Mouse (Mus musculus): ENCODE results near the gene Wdcp. TPM values are rescaled to one million over a fixed set of nuclear protein-coding genes. Genes with fewer than 3 reads are reported as not detected.

The Wdcp gene
- polyA plus RNA-seq, 1 experiment from 2014 or later: 19.9 TPM

DNA sequence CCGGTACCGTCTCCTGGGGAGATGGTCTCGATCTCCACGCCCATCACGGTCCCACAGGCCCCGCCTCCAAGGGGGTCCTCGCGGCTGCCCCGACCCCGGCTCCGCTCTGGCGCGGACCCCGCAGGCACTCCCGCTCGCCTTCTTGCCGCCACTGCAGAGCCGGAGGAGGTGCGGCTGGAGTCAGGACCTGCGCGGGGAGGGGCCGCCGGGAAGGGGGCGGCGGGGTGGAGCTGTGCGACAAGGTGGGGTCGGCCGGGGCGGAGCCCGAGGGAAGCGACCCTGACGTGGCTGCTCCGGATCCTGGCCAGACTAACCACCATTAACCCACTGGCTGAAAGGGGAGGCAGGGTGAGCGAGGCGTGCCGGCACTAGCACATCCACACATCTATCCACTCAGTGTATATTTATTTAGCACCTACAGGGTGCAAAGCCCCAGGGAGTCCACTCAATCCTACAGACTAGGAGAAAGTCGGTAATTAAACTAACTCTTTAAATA lies 1.7 kb upstream of the Wdcp start, which contains the start of gene Fkbp1b:
Fkbp1b (minus strand) TSS at position 200 of the 496 bp plus-strand sequence.
- no peaks in the 10 kb centered on the region; the same call in 1 of the 2 replicates for H3K36me3 ChIP-seq
- WGBS (ENCODE audit: insufficient replicate concordance): under 1% methylated on average over 37 of the region's 37 CpGs
- no peaks in the 10 kb centered on the region for H3K9me3 ChIP-seq (replicated peaks)
- ATAC-seq: peak; percentile 68
- peak within 1 kb of the TSS; percentile 76 for H3K9ac ChIP-seq
- peaks cover 7% of the 10 kb centered on the region for H3K27me3 ChIP-seq (replicated peaks)
- peaks cover 47% of the 10 kb centered on the region for H3K4me1 ChIP-seq
- peak within 1 kb of the TSS; percentile 73 for H3K4me3 ChIP-seq
- no peak within 1 kb of the TSS; the same call in 1 of the 2 replicates for H3K27ac ChIP-seq
- H3K4me2 ChIP-seq: peak within 1 kb of the TSS; percentile 99

DNA sequence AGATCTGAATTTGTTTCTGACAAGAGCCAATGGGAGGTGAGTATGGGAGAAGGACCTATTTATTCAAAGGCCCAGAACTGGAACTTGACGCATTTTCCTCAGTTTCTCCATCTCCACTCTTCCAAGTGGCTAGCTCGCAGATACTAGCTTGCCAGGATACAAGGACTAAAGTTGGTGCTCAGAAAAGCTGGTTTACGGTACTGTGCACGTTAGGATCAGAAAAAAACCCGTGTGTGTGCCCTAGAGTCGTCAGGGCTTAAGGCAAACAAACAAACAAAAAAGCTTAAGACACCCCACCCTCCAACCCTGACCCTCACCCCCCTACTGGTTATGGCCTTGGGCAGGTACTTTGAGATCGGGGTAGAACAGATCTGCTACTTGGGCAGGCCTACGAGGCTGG lies 647 bp upstream of the Wdcp start:
- no peaks in the 10 kb centered on the region for H3K9me3 ChIP-seq (replicated peaks)
- H3K9ac ChIP-seq: no peak overlapping the region
- H3K27ac ChIP-seq: no peak overlapping the region; the same call in 1 of the 2 replicates
- H3K27me3 ChIP-seq (replicated peaks): peaks cover 7% of the 10 kb centered on the region
- WGBS (ENCODE audit: insufficient replicate concordance): 81% methylated on average over 8 of the region's 8 CpGs
- H3K4me3 ChIP-seq: peak overlapping the region; percentile 73; the same call in 1 of the 2 replicates
- no peak for ATAC-seq
- H3K4me2 ChIP-seq: peak overlapping the region; percentile 99
- H3K36me3 ChIP-seq: no peaks in the 10 kb centered on the region; the same call in 1 of the 2 replicates
- H3K4me1 ChIP-seq: peaks cover 47% of the 10 kb centered on the region

DNA sequence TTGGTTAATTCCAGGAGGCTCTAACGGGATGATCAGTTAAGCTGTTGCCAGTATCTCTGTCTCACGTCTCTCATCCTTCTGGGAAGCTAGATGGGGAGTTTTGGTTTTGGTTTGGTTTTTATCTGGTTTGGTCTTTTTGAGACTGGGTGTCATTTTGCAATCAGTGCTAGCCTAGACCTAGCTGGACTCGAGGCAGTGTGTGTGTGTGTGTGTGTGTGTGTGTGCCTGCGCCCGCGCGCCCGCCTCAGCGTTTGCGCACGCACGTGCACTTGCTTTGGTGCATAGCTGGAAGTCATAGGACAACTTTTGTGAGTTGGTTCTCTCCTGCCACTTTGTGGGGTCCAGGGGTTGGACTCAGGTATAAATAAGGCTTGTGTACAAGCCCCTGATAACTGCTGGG lies 638 bp downstream of the Wdcp start:
- Histone ChIP-seq H3K9ac (peak overlapping the region; percentile 73), H3K27me3 (replicated peaks) (peaks cover 7% of the 10 kb centered on the region), H3K4me3 (peak overlapping the region; percentile 78), H3K36me3 (peaks cover 4% of the 10 kb centered on the region; the same call in 1 of the 2 replicates), H3K4me2 (peak overlapping the region; percentile 99), H3K4me1 (peaks cover 47% of the 10 kb centered on the region), H3K9me3 (replicated peaks) (no peaks in the 10 kb centered on the region), H3K27ac (peak overlapping the region; percentile 76)
- WGBS (ENCODE audit: insufficient replicate concordance): 0% methylated on average over 12 of the region's 12 CpGs
- ATAC-seq: peak; percentile 53

DNA sequence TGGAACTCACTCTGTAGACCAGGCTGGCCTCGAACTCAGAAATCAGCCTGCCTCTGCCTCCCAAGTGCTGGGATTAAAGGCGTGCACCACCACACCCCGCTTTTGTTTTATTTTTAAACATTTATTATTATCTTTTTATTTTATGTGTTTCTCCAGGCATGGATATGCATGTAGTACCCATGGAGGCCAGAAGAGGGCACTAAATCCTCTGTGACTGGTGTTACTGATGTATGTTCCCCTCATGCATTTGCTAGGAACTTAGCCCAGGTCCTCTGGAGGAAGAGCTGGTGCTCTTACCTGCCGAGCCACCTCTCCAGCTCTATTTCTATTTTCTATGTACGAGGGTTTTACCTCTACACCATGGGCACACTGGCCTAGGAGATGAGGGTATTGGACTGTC lies 13.1 kb downstream of the Wdcp start:
- no peak overlapping the region for H3K4me2 ChIP-seq
- H3K27me3 ChIP-seq (replicated peaks): no peaks in the 10 kb centered on the region
- no peak for ATAC-seq
- H3K9ac ChIP-seq: no peak overlapping the region
- H3K36me3 ChIP-seq: peaks cover 60% of the 10 kb centered on the region
- no peaks in the 10 kb centered on the region for H3K9me3 ChIP-seq (replicated peaks)
- no peak overlapping the region for H3K4me3 ChIP-seq
- WGBS (ENCODE audit: insufficient replicate concordance): 86% methylated on average over 5 of the region's 5 CpGs
- H3K4me1 ChIP-seq: peaks cover 12% of the 10 kb centered on the region
- no peak overlapping the region for H3K27ac ChIP-seq

DNA sequence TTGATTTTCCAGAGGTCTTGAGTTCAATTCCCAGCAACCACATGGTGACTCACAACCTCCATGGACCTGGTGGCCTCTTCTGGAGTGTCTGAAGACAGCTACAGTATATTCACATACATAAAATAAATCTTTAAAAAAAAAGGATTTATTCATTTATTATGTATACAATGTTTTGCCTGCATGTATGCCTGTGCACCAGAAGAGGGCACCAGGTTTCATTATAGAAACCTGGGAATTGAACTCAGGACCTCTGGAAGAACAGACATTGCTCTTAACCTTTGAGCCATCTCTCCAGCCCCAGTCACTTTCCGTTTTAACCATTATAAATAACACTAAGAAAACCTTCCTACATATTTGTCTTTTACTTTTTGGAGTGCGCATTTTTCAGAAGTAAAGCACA lies 13.7 kb downstream of the Wdcp start:
- ATAC-seq: no peak
- Histone ChIP-seq H3K4me3 (no peak overlapping the region), H3K9ac (no peak overlapping the region), H3K27ac (no peak overlapping the region), H3K27me3 (replicated peaks) (no peaks in the 10 kb centered on the region), H3K4me2 (no peak overlapping the region), H3K36me3 (peaks cover 60% of the 10 kb centered on the region), H3K9me3 (replicated peaks) (no peaks in the 10 kb centered on the region), H3K4me1 (peaks cover 12% of the 10 kb centered on the region)
- WGBS (ENCODE audit: insufficient replicate concordance): 82% methylated on average over 2 of the region's 2 CpGs

DNA sequence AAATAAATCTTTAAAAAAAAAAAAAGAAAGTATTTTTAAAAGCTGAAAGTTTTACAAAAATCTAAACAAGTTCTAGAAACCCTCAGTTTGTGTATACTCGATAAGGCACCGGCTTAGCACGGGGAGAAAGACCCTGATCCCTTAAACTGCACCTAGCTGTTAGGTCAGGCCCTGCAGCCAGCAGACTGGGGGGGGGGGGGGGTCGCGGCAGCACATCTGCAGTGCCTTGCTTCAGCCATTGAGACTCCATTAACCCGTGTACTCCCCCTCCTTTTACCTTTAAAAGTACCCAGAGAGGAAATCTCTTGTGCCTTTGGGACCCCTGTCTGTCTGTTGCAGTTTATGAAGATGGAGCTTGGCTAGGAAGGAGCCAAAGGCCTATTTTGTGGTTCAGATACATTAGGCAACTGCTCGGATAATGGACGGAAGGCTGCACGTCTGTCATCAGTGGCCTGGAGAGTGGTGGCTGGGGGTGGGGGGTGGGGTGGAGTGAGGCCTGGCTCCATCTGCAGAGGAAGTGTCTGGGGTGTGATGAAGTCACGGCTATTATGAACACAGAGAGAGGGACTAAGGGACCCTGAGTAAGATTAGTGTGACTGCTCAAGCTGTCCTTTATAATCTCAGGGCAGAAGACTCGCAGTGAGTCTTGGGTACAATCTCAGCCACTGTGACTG lies 16.3 kb downstream of the Wdcp start:
- Histone ChIP-seq H3K9me3 (replicated peaks) (no peaks in the 10 kb centered on the region; the same call in 1 of the 2 replicates), H3K4me2 (no peak overlapping the region), H3K27me3 (replicated peaks) (no peaks in the 10 kb centered on the region), H3K27ac (0 out of 2 replicates have a peak overlapping the region, but pooled peaks have one; percentile 13), H3K9ac (no peak overlapping the region), H3K4me1 (peaks cover 18% of the 10 kb centered on the region), H3K4me3 (no peak overlapping the region), H3K36me3 (peaks cover 66% of the 10 kb centered on the region)
- 32% methylated on average over 11 of the region's 11 CpGs for WGBS (ENCODE audit: insufficient replicate concordance)
- ATAC-seq: no peak

DNA sequence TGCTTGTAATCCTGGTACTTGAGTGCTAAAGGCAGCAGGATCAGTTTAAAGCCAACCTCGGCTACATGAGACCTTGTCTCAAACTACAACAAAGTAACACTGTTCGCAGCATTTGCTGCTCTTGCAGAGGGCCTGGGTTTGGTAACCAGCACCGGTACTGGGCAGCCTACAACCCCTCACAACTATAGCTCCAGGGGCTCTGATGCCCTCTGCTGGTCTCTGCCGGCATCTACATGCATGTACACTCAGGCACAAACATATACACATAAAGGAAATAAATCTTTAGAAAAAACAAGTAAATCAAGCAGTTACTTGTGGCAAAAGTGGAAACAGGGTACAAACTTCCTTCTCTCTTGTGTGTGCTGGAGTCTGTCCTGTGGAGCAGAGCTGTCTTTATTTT lies 19.6 kb downstream of the Wdcp start:
- Histone ChIP-seq H3K9me3 (replicated peaks) (no peaks in the 10 kb centered on the region; the same call in 1 of the 2 replicates), H3K4me2 (no peak overlapping the region), H3K27ac (no peak overlapping the region), H3K4me3 (no peak overlapping the region), H3K9ac (no peak overlapping the region), H3K36me3 (peaks cover 80% of the 10 kb centered on the region), H3K4me1 (peaks cover 26% of the 10 kb centered on the region), H3K27me3 (replicated peaks) (no peaks in the 10 kb centered on the region)
- WGBS (ENCODE audit: insufficient replicate concordance): 83% methylated on average over 4 of the region's 4 CpGs
- no peak for ATAC-seq

DNA sequence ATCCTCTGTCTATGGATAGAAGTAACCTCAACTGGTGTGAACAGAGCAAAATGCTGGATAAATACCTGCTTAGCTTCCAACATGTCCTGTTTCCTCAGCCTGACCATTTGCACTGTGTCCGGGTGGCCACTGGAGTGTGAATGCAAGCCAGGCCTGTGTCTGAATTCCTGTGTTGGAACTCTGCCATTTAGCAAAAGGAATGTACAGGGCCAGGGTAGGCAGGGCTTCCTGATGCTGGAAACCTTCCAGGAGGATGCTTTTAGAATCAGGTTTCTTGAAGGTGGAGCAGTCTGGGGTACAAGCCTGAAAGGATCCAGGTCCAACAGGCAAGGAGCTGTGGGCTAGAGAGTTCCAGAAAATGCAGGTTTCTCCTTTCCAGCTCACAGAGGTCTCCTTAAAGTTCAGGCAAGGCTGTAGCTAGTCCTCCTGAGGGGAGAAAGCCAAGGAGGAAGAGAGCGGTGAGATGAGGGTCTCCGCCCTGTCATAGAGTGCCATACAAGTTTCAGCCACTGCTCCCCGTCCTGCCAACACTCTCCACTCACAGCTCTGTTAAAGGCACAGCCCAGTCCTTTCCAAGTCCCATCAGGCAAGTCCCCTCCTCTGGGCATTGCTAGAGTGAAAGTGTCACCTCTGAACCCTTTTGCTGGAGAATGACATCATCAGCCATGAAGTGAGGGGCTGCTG lies 20.7 kb downstream of the Wdcp start:
- Histone ChIP-seq H3K4me2 (no peak overlapping the region), H3K4me1 (peaks cover 37% of the 10 kb centered on the region), H3K27me3 (replicated peaks) (no peaks in the 10 kb centered on the region), H3K27ac (no peak overlapping the region), H3K9ac (no peak overlapping the region), H3K36me3 (peaks cover 91% of the 10 kb centered on the region), H3K4me3 (no peak overlapping the region), H3K9me3 (replicated peaks) (no peaks in the 10 kb centered on the region; the same call in 1 of the 2 replicates)
- no peak for ATAC-seq
- 90% methylated on average over 4 of the region's 4 CpGs for WGBS (ENCODE audit: insufficient replicate concordance)

DNA sequence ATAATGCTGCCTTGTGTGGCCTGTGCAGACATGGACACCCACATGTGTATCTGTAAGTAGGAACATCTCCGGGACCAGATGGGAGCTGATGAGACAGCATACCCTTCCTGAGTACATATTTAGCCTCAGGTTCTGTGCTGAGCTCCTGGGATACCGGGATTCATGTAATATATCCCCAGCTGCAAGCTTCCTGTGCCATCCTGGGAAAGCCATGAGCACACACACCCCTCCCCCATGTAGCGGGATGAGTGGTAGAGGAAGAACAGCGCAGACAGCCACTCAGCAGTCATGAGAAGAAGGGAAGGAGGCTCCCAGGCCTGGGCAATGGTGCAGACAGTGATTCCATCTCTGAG lies 21.2 kb downstream of the Wdcp start:
- Histone ChIP-seq H3K4me1 (peaks cover 40% of the 10 kb centered on the region), H3K27ac (no peak overlapping the region), H3K9ac (no peak overlapping the region), H3K27me3 (replicated peaks) (no peaks in the 10 kb centered on the region), H3K36me3 (peaks cover 96% of the 10 kb centered on the region), H3K4me3 (no peak overlapping the region), H3K4me2 (no peak overlapping the region), H3K9me3 (replicated peaks) (no peaks in the 10 kb centered on the region; the same call in 1 of the 2 replicates)
- 73% methylated on average over 4 of the region's 4 CpGs for WGBS (ENCODE audit: insufficient replicate concordance)
- no peak for ATAC-seq

DNA sequence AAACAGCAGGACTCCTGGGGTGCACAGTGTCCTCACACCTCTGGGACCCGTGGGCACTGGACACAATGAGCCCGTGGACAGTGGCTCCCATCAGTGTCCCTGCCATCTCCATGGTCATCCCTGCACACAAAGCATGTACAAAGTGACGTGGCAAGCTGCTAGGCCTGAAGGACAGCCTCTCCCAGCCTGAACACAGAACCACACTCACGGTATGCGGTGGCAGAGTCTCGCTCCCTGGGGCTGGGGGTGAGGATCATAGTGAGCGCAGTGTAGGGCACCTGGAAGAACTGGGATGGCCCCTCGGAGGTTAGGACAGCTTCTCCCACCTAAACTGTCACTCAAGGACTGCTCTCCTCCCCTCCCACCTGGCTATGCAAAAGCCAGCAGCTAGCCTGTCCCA lies 25.8 kb downstream of the Wdcp start:
- H3K4me2 ChIP-seq: peak overlapping the region; percentile 72; the same call in 1 of the 2 replicates
- WGBS (ENCODE audit: insufficient replicate concordance): 87% methylated on average over 8 of the region's 8 CpGs
- no peak for ATAC-seq
- peaks cover 60% of the 10 kb centered on the region for H3K4me1 ChIP-seq
- peaks cover 83% of the 10 kb centered on the region for H3K36me3 ChIP-seq
- 0 out of 2 replicates have a peak overlapping the region, but pooled peaks have one; percentile 4 for H3K4me3 ChIP-seq
- no peaks in the 10 kb centered on the region for H3K9me3 ChIP-seq (replicated peaks)
- H3K27ac ChIP-seq: peak overlapping the region; percentile 31; the same call in 1 of the 2 replicates
- H3K9ac ChIP-seq: peak overlapping the region; percentile 47
- no peaks in the 10 kb centered on the region for H3K27me3 ChIP-seq (replicated peaks)

DNA sequence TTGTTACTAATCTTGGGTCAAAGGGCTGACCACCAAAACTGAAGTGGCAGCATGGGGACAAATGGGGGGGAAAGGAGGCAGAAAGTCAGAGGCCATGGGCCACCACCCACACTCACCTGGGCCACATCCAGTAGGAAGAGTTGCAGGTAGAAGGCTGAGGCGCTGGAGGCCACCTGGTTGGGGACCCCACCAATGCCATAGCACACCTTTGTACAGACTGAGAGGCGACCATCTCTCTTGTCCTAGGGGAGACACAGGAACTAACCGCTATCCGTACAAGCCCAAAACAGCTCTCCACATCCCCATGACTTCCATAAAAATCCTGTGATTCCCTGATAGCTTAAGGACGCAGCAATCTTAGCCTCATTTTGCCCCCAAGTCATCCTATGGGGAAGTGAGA lies 28.2 kb downstream of the Wdcp start:
- Histone ChIP-seq H3K4me3 (peak overlapping the region; percentile 74), H3K4me2 (peak overlapping the region; percentile 72), H3K27me3 (replicated peaks) (no peaks in the 10 kb centered on the region), H3K27ac (peak overlapping the region; percentile 96), H3K36me3 (peaks cover 59% of the 10 kb centered on the region), H3K4me1 (peaks cover 76% of the 10 kb centered on the region), H3K9me3 (replicated peaks) (no peaks in the 10 kb centered on the region), H3K9ac (peak overlapping the region; percentile 98)
- ATAC-seq: no peak
- 89% methylated on average over 5 of the region's 5 CpGs for WGBS (ENCODE audit: insufficient replicate concordance)

DNA sequence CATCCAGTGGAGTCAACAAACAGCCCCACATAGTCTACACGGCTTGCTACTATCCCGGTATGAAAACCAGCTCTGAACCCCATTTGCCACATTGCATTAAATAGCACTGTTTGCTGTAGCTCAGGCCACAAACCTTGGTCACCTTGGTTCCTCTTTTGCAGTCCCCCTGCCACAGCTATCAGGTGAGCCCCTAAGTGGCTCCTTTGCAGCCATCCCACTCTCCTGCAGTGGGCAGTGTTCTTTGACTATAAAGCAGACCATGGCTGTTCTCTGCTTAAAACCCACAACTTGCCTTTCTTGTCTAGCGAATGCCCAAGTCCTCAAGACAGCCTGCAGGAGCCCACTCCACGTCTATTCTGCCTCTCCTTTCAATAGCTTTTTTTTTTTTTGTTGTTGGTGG lies 29.2 kb downstream of the Wdcp start:
- Histone ChIP-seq H3K4me3 (peak overlapping the region; percentile 74), H3K36me3 (peaks cover 49% of the 10 kb centered on the region), H3K9ac (peak overlapping the region; percentile 98), H3K9me3 (replicated peaks) (no peaks in the 10 kb centered on the region), H3K4me1 (peaks cover 74% of the 10 kb centered on the region), H3K27me3 (replicated peaks) (no peaks in the 10 kb centered on the region), H3K27ac (peak overlapping the region; percentile 96), H3K4me2 (peak overlapping the region; percentile 72)
- ATAC-seq: no peak
- 36% methylated on average over 4 of the region's 4 CpGs for WGBS (ENCODE audit: insufficient replicate concordance)

All from liver, embryonic 12.5 days (tissue).